Mouse (Mus musculus) E14TG2a.4 (cell line): ENCODE measurements at regions not wholly inside any gene's neighbourhood (a gene's known extent, or its start where the extent isn't known, plus 50 kb on each side); places are given as distances from the start of the nearest gene placed in this dataset.

Source experiments
- H3K27me3 ChIP-seq: 2 replicates; pipeline ENCODE4 v1.6.1; 2014; ENCODE audit warnings: low read length, control low read depth; ENCODE audit not compliant: insufficient read depth
- H3K36me3 ChIP-seq: 2 replicates; pipeline ENCODE4 v1.6.1; 2014; ENCODE audit warnings: low read length, control low read depth; ENCODE audit not compliant: insufficient read depth
- H3K4me1 ChIP-seq: replicated peaks from 2 replicates; pipeline ENCODE4 v1.6.1; 2014; ENCODE audit warnings: low read depth, low read length, control low read depth
- H3K4me3 ChIP-seq: replicated peaks from 2 replicates; pipeline ENCODE4 v1.5.1; 2014; ENCODE audit warnings: mild to moderate bottlenecking, low read length
- H3K9me3 ChIP-seq: 2 replicates; pipeline ENCODE4 v1.6.1; 2014; ENCODE audit warnings: low read length, control low read depth
- CTCF ChIP-seq: conservative IDR thresholded peaks from 2 replicates; pipeline ENCODE4 v1.5.1; 2014; ENCODE audit warnings: low read length
- NANOG ChIP-seq: IDR thresholded peaks from 2 replicates; pipeline ENCODE4 v1.6.1; 2014; ENCODE audit warnings: borderline replicate concordance, low read length, mixed read lengths
- POU5F1 ChIP-seq: IDR thresholded peaks from 2 replicates; pipeline ENCODE4 v1.6.1; 2014; ENCODE audit warnings: low read length, borderline replicate concordance

DNA sequence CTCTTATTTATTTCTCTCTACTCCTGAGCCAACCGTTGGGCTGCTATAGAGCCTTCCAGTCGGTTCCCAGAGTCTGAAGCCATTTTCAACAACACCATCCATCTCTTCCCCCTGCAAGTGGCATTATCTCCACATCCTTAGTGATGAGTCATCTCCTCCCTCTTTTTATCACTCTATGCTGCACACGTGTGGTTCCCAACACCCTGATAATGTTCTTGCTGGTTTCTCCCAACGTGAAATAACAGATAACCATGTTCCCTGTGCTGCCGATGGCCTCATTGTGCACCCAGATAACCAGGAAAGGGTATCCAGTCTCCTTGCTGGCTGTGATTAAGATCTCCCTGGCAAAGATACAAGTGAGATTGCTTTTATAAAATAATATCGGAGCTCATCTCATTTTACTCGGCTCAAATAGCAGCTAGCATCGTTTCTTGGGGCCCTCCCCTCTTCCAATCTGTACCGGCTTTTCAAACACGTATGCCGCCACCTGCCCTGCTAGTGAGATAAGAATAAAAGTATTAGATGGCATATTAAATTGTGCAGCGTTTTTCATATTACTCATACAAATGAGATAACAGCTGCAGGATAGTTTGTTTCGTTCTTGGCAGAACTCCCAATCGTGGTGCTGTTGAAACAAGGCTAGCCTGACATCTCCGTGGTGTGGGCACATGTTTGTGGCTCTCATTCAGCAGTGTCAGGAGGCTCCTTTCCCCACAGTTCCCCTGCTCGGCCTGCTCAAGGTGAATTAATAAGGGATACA is 250.3 kb upstream of the Ppp2r3a start:
- Histone ChIP-seq H3K9me3 (peaks cover 44% of the 10 kb centered on the region), H3K4me3 (no peak overlapping the region), H3K36me3 (no peaks in the 10 kb centered on the region), H3K27me3 (no peaks in the 10 kb centered on the region), H3K4me1 (no peaks in the 10 kb centered on the region)
- no peak for TF ChIP-seq POU5F1
- no peak for TF ChIP-seq NANOG
- TF ChIP-seq CTCF: no peak

DNA sequence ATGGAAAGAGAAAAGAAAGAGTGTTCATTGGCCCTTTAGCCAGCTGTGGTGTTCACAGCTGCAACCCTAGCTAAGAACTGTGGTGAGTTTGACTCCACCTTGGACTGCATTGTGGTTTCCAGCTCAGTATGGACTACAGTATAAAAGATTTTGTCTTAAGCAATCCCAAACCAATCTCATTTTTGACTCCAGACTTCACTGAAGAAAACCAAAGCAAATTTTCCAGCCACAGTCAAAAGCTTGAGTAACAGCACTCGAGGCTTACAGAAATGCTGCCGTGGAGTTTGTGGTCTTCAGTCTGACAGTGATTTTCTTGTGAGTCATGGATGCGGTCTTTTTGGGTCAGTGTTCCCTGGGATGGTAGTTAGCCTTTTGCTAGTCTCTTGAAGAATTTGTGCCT is 249.4 kb upstream of the Ppp2r3a start:
- no peaks in the 10 kb centered on the region for H3K4me1 ChIP-seq
- H3K9me3 ChIP-seq: peaks cover 44% of the 10 kb centered on the region
- H3K36me3 ChIP-seq: no peaks in the 10 kb centered on the region
- TF ChIP-seq NANOG (no peak), POU5F1 (no peak), CTCF (no peak)
- no peaks in the 10 kb centered on the region for H3K27me3 ChIP-seq
- no peak overlapping the region for H3K4me3 ChIP-seq

DNA sequence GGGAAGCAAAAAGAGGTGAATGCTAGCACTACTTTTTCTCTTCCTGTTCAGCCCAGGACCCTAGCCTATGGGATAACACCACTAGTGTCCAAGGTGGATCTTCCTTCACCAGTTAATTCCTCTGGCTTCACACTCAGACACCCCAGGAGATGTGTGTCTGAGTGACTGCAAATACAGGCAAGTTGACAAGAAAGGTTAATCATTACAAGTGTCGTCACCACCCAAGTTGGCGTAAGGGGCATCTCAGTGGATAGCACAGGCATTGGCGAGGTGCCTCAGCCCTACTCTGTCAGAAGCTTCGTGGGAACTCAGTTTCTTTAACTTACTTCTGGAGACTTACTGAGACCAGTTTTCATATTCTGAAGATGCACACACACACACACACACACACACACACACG is 247.1 kb upstream of the Ppp2r3a start:
- Histone ChIP-seq H3K27me3 (no peaks in the 10 kb centered on the region), H3K9me3 (peaks cover 39% of the 10 kb centered on the region), H3K36me3 (no peaks in the 10 kb centered on the region), H3K4me1 (no peaks in the 10 kb centered on the region), H3K4me3 (no peak overlapping the region)
- TF ChIP-seq CTCF (no peak), POU5F1 (no peak), NANOG (no peak)

DNA sequence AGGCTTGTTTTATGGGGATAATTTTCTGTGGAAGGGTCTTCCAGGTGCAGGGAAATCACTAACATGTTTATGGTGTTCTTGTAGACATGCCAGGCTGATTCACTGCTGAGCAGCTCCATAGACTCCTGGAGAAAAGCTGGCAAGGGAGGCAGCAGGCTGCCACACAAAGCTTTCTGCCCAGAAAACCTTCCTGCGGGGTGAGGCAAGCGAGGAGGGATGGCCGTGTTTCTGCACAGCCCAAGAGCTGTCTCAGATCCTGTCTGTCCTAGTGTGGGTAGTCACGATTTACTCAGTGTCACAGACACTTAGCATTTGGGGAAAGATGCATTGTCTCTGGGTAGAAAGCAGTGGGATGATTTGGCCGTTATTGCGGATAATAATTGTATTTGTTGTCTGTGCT is 244.2 kb upstream of the Ppp2r3a start:
- Histone ChIP-seq H3K4me1 (no peaks in the 10 kb centered on the region), H3K36me3 (no peaks in the 10 kb centered on the region), H3K27me3 (no peaks in the 10 kb centered on the region), H3K4me3 (no peak overlapping the region), H3K9me3 (peaks cover 10% of the 10 kb centered on the region; the same call in 1 of the 2 replicates)
- TF ChIP-seq NANOG (no peak), CTCF (no peak), POU5F1 (no peak)

DNA sequence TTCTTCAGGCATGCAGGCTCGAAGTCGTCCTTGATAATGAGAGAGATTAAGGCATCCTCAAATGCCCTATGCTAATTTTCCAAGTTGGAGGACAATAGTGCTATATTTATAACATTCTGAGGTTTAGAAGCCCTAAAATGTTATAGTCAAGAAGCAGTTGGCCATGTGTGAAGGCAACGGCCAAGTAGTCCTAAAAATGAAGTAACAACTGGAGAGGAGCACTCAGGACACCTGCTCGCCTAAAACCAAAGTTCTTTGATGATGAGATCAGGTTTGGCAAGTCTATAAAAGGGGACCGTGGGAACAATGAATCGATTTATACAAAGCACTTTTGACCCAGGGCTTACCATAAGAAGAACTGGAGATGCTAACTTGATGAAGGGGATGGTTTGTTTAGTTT is 237.4 kb upstream of the Ppp2r3a start:
- H3K36me3 ChIP-seq: no peaks in the 10 kb centered on the region
- no peaks in the 10 kb centered on the region for H3K27me3 ChIP-seq
- TF ChIP-seq NANOG: no peak
- no peak overlapping the region for H3K4me3 ChIP-seq
- H3K4me1 ChIP-seq: no peaks in the 10 kb centered on the region
- H3K9me3 ChIP-seq: no peaks in the 10 kb centered on the region

DNA sequence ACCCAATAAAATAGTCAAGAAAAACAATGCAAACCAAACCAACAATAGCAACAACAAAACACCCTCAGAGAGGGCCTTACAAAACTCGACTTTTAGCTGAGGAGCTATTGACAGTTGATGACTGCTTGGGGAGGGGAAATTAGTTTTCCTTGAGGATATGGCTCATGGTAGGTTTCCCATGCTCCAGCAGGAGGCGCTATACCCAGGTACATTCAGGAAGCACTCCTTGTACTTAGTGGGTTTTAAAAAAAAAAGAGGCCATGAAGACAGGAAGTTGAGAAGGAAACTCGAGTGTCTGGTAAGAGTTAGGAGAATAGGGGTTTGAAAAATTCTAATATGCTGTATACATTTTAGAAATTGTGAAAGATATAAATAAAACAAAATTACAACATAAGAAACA is 224.6 kb upstream of the Ppp2r3a start:
- H3K9me3 ChIP-seq: no peaks in the 10 kb centered on the region
- H3K4me1 ChIP-seq: peaks cover 17% of the 10 kb centered on the region
- TF ChIP-seq POU5F1 (no peak), CTCF (no peak), NANOG (no peak)
- no peak overlapping the region for H3K4me3 ChIP-seq
- H3K36me3 ChIP-seq: no peaks in the 10 kb centered on the region
- no peaks in the 10 kb centered on the region for H3K27me3 ChIP-seq

DNA sequence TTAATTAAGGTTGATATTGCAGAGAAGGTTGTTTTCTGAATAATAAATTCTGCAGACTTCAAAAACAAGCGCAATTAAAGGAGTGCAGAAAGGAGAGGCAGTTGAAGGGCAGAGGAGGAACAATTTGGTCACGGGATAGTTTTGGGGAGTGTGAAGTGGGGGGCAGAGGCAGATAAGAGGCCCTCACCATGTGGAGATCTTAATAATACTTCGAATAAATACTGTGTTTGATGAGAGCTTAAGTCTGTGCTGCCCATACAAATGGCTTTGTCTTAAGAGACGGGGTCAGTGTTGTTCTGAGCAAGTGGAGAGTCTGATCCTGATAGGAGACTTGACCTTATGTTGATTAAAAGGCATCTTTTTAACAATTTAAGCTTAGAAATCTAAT is 221.5 kb upstream of the Ppp2r3a start:
- TF ChIP-seq CTCF (no peak), NANOG (no peak), POU5F1 (no peak)
- Histone ChIP-seq H3K9me3 (no peaks in the 10 kb centered on the region), H3K27me3 (no peaks in the 10 kb centered on the region), H3K4me1 (peaks cover 18% of the 10 kb centered on the region), H3K36me3 (no peaks in the 10 kb centered on the region), H3K4me3 (no peak overlapping the region)

DNA sequence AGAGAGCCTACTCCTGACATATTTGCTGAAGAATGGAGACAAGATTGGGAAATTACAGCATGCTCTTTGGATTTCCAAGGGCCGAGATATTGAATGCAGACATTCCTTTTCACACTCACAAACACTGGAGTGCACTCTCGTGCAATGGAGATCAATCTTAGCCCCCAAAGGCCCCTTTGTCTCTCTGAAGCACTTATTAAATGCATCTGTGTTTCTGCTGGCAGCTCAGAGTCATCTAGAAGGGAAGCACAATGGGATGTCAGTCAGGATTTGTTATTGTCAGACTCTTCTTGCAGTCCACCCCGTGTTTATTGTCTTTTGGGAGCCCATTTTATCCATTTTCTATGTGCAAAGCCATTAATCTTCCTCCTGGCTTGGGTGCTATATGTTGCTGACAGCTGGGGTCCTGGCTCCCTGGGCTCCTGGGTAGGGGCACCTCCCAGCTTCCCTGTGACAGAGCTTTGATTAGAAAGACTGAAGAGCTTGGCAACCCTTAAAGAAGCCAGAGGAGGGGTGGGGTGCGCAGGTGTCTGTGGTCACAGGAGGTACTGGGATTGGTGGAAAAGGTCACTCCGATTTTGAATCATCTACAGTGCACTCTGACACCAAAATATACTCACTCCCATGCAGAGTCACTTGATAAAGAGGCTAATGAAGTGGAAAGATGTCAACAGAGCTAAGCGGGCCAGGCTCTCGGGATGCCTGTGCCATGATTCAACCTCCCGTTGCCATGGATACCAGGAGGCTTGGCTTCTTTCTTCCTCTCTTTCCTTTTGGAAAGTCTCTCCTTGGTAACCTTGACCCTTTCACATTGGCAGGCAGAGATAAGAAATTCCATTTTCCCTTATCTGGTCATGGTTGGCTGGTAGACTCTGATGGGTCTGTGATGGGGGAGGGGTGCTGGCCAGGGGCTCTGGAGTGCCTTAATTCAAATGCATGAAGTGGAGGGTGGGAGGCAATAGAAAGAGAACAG is 220.8 kb upstream of the Ppp2r3a start:
- no peaks in the 10 kb centered on the region for H3K27me3 ChIP-seq
- no peaks in the 10 kb centered on the region for H3K36me3 ChIP-seq
- peaks cover 18% of the 10 kb centered on the region for H3K4me1 ChIP-seq
- H3K4me3 ChIP-seq: no peak overlapping the region
- no peak for TF ChIP-seq POU5F1
- no peaks in the 10 kb centered on the region for H3K9me3 ChIP-seq

DNA sequence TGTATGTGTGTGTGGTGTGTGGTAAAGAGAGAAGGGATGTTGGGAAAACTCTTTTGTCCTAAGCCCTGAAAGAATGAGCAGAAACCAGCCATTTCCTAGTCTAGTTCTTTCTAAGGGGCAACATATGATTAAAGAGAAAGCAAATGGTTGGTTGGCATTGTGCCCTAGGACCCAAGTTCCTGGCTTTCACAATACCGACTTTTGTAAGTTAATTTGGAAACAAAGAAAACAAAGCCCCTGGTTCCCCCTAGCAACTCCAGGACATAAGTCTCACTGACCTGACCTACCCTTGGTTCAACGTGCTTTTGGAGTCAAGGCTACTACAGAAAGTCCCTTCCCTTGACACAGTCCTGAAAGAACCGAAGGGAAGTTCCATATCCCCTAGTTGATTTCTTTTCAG is 220.1 kb upstream of the Ppp2r3a start:
- peaks cover 18% of the 10 kb centered on the region for H3K4me1 ChIP-seq
- TF ChIP-seq POU5F1 (no peak), NANOG (no peak), CTCF (no peak)

More for the DNA sequence above, 220.1 kb upstream of the Ppp2r3a start:
- Histone ChIP-seq H3K36me3 (no peaks in the 10 kb centered on the region), H3K27me3 (no peaks in the 10 kb centered on the region), H3K9me3 (peaks cover 3% of the 10 kb centered on the region; the same call in 1 of the 2 replicates), H3K4me3 (no peak overlapping the region)
